28 mouse cellular contexts compared by ENCODE assay signal in the genomic region with DNA sequence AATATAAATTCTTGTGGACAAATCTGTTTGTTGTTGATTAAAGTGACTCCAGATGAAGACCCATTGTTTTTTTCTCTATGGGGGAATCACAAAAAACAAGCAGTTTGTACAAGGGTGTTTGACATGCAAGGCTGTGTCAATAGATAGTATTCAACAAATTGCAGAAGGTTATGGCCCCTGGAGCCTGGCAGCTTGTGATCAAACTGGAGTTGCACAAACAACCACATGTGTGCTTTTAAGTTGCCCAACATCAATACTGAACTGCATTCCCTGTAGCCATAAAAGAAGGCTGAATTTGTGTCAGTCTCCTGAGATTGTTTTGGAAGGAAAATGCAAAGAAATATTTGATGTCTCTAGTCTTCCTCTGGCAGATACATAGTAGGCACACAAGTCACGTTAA.
"Had no signal": no experiment of that assay in that cellular context is flagged by ENCODE, and none has a peak within 500 bp of the region (broad histone marks: within the 10 kb centered on the region; RNA-seq: fewer than 3 reads in every experiment).

No protein-coding gene starts in this region.

- ATAC-seq: forebrain, embryonic 13.5 days; forebrain, embryonic 14.5 days; forebrain, embryonic 15.5 days; forebrain, embryonic 16.5 days; forebrain, postnatal 0 days had no signal

- H3K36me3 ChIP-seq: embryonic facial prominence, embryonic 10.5 days; embryonic facial prominence, embryonic 12.5 days; embryonic facial prominence, embryonic 13.5 days; embryonic facial prominence, embryonic 15.5 days; forebrain, embryonic 10.5 days; forebrain, embryonic 12.5 days; forebrain, embryonic 15.5 days had no signal

- DNase-seq: cerebellum, adult 2 months; cerebellum, adult 8-10 months; cerebellum, adult 9-10 months; cerebellum, adult 9-11 months; cerebellum, postnatal 10 days; cerebellum, postnatal 14 days; cerebellum, postnatal 25 days; cerebellum, postnatal 36 days; embryo, embryonic 11 days; forebrain, postnatal 0 days; gastrocnemius, adult 2 months; gastrocnemius, postnatal 10 days; gastrocnemius, postnatal 14 days; gastrocnemius, postnatal 25 days; gastrocnemius, postnatal 36 days; heart, adult 18-20 months; heart, adult 2 months had no signal

- H3K27me3 ChIP-seq: embryonic facial prominence, embryonic 12.5 days; embryonic facial prominence, embryonic 13.5 days; embryonic facial prominence, embryonic 15.5 days; forebrain, embryonic 12.5 days; forebrain, embryonic 13.5 days; forebrain, embryonic 15.5 days had no signal

- H3K9me3 ChIP-seq: embryonic facial prominence, embryonic 10.5 days; embryonic facial prominence, embryonic 12.5 days; embryonic facial prominence, embryonic 13.5 days; embryonic facial prominence, embryonic 15.5 days; forebrain, embryonic 10.5 days; forebrain, embryonic 12.5 days; forebrain, embryonic 13.5 days; forebrain, embryonic 15.5 days had no signal

- H3K4me1 ChIP-seq: embryonic facial prominence, embryonic 10.5 days; embryonic facial prominence, embryonic 12.5 days; embryonic facial prominence, embryonic 13.5 days; embryonic facial prominence, embryonic 15.5 days; forebrain, embryonic 10.5 days; forebrain, embryonic 12.5 days; forebrain, embryonic 13.5 days; forebrain, embryonic 15.5 days had no signal

- H3K27ac ChIP-seq: embryonic facial prominence, embryonic 10.5 days; embryonic facial prominence, embryonic 12.5 days; embryonic facial prominence, embryonic 13.5 days; embryonic facial prominence, embryonic 15.5 days; forebrain, embryonic 10.5 days; forebrain, embryonic 12.5 days; forebrain, embryonic 13.5 days; forebrain, embryonic 15.5 days; gastrocnemius, adult 2 months; heart, adult 2 months had no signal

- H3K4me3 ChIP-seq: embryonic facial prominence, embryonic 10.5 days; embryonic facial prominence, embryonic 12.5 days; embryonic facial prominence, embryonic 13.5 days; embryonic facial prominence, embryonic 15.5 days; erythroblast, embryonic 14.5 days; forebrain, embryonic 10.5 days; forebrain, embryonic 12.5 days; forebrain, embryonic 13.5 days; forebrain, embryonic 15.5 days; gastrocnemius, adult 2 months; heart, adult 2 months had no signal

- H3K4me2 ChIP-seq: embryonic facial prominence, embryonic 12.5 days; embryonic facial prominence, embryonic 13.5 days; embryonic facial prominence, embryonic 15.5 days; forebrain, embryonic 12.5 days; forebrain, embryonic 13.5 days; forebrain, embryonic 15.5 days had no signal

- H3K9ac ChIP-seq: embryonic facial prominence, embryonic 12.5 days; embryonic facial prominence, embryonic 13.5 days; embryonic facial prominence, embryonic 15.5 days; forebrain, embryonic 12.5 days; forebrain, embryonic 13.5 days; forebrain, embryonic 15.5 days; forebrain, postnatal 0 days had no signal
